Comparison of ENCODE assay signal across 18 mouse cellular contexts in genomic region chr8:89372761-89373160, GRCm38 (mm10).
"Had no signal": no experiment of that assay in that cellular context is flagged by ENCODE, and none has a peak within 500 bp of the region (broad histone marks: within the 10 kb centered on the region; RNA-seq: fewer than 3 reads in every experiment).

No protein-coding gene starts in this region.

- H3K4me1 ChIP-seq: midbrain, embryonic 12.5 days; neural tube, embryonic 13.5 days; neural tube, embryonic 15.5 days had no signal

- H3K4me2 ChIP-seq: lung, embryonic 14.5 days; midbrain, embryonic 12.5 days; neural tube, embryonic 13.5 days; neural tube, embryonic 15.5 days had no signal

- ATAC-seq: midbrain, embryonic 16.5 days had no signal

- H3K4me3 ChIP-seq: midbrain, embryonic 10.5 days; midbrain, embryonic 12.5 days; myocyte; neural tube, embryonic 13.5 days; neural tube, embryonic 15.5 days had no signal

- H3K27me3 ChIP-seq: midbrain, embryonic 12.5 days; neural tube, embryonic 15.5 days had no signal

- H3K36me3 ChIP-seq: midbrain, embryonic 10.5 days; midbrain, embryonic 12.5 days; neural tube, embryonic 13.5 days; neural tube, embryonic 15.5 days had no signal

- H3K9me3 ChIP-seq: midbrain, embryonic 10.5 days; midbrain, embryonic 12.5 days; neural tube, embryonic 13.5 days; neural tube, embryonic 15.5 days had no signal

- H3K9ac ChIP-seq: lung, embryonic 14.5 days; midbrain, embryonic 12.5 days; neural tube, embryonic 13.5 days; neural tube, embryonic 15.5 days had no signal

- H3K27ac ChIP-seq: midbrain, embryonic 10.5 days; midbrain, embryonic 12.5 days; neural tube, embryonic 13.5 days; neural tube, embryonic 15.5 days had no signal

- DNase-seq: lung, embryonic 14.5 days; lung, postnatal 10 days; lung, postnatal 4 days; midbrain, embryonic 14.5 days; retina, postnatal 1 day; right cerebral cortex, adult 18-20 months; right cerebral cortex, postnatal 25 days; right cerebral cortex, postnatal 4 days; spleen, adult 18-20 months; thymus, adult 18-20 months; thymus, postnatal 14 days; thymus, postnatal 36 days had no signal
